ENCODE assay signal across 8 mouse cellular contexts in genomic region chr9:24349510-24349909, GRCm38 (mm10).
"Had no signal": no experiment of that assay in that cellular context is flagged by ENCODE, and none has a peak within 500 bp of the region (broad histone marks: within the 10 kb centered on the region; RNA-seq: fewer than 3 reads in every experiment).

No protein-coding gene starts in this region.

- ATAC-seq: intestine, embryonic 16.5 days; liver, postnatal 0 days had no signal

- DNase-seq: kidney, adult 2 months; kidney, postnatal 25 days; liver, embryonic 13.5 days; liver, postnatal 0 days; lung, postnatal 14 days; midbrain, embryonic 14.5 days; thymus, postnatal 4 days had no signal
